Mouse (Mus musculus): ENCODE data around the gene Large2. TPM values are rescaled to one million over a fixed set of nuclear protein-coding genes. Genes with fewer than 3 reads are reported as not detected.

The Large2 gene
- polyA plus RNA-seq, 1 experiment from 2014 or later = 16.6 TPM

DNA sequence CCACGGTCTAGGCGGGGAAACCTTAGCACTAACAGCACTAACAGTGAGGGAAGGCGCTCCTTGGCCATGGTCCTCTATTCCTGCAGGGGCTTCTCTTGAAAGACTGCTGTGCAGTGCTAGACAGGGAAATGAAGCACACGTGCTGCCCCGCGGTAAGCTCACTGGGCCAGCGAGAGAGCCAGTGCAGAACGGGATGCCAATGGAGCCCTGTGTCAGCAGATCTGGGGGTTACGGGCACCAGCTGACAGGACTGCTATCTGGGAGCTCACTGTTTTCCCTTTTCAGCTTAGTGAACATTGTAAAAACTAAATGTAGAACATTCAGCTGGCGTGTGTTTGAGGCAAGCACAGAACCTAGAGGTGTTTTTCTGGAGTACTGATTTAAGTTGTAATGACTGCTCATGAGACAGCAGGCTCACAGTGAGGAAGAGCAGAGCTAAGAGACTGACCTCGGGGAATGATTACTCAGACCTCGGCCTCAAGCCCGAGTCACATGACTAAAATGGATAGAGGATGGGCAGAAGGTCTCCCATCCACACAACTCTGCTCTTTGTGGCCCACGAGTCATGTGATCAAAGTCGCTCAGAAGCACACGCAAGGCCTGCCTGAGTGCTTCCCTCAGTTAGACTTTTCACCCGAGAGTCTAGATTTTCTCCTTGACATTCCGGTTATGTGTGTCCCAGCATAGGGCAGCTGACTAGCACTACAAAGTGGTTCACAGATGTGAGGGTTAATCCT is 33.8 kb upstream of the Large2 start:
- no peaks in the 10 kb centered on the region for H3K9me3 ChIP-seq (ENCODE audit: low read depth, low read length)
- no peak for TF ChIP-seq CTCF (IDR thresholded peaks at IDR 0.05; ENCODE audit: low read depth)
- peaks cover 86% of the 10 kb centered on the region for H3K36me3 ChIP-seq (ENCODE audit: insufficient read depth)
- no peak overlapping the region for H3K4me3 ChIP-seq (ENCODE audit: low read depth, low read length)
- H3K4me1 ChIP-seq (ENCODE audit: insufficient read depth) = no peaks in the 10 kb centered on the region
- no peak overlapping the region for H3K9ac ChIP-seq
- ATAC-seq (ENCODE audit: insufficient read depth) = no peak
- no peak overlapping the region for H3K4me2 ChIP-seq
- no peaks in the 10 kb centered on the region for H3K27me3 ChIP-seq (ENCODE audit: insufficient read depth, low read length)
- no peak overlapping the region for H3K27ac ChIP-seq (ENCODE audit: low read depth)
- 87% methylated on average over 18 of the region's 18 CpGs for WGBS
- DNase-seq = no peak

DNA sequence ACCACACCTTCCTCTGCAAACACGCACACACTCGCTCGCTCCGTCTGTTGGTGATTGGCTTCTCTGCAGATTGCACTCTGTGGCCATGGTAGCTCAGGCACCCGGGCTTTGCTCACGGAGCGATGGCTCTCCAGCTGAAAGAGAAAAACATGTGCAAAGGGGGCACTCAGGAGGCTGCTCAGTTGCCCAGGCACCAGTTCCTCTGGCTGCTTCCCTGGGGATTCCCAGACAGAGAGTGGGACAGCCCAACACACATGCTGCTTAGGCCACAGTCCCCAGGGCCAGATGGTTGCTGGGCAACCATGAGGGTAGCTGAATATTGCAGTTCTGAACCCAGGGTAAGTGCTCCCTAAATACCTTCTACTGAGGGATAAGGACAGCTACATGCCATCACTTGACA is 31.0 kb upstream of the Large2 start:
- TF ChIP-seq CTCF (IDR thresholded peaks at IDR 0.05; ENCODE audit: low read depth) = no peak
- 88% methylated on average over 7 of the region's 7 CpGs for WGBS
- ATAC-seq (ENCODE audit: insufficient read depth) (no peak), DNase-seq (no peak)
- no peak overlapping the region for H3K4me2 ChIP-seq
- H3K36me3 ChIP-seq (ENCODE audit: insufficient read depth) = peaks cover 58% of the 10 kb centered on the region
- H3K4me3 ChIP-seq (ENCODE audit: low read depth, low read length) = no peak overlapping the region
- H3K27ac ChIP-seq (ENCODE audit: low read depth) = no peak overlapping the region
- H3K27me3 ChIP-seq (ENCODE audit: insufficient read depth, low read length) = peaks cover 2% of the 10 kb centered on the region; the same call in 1 of the 2 replicates
- no peaks in the 10 kb centered on the region for H3K9me3 ChIP-seq (ENCODE audit: low read depth, low read length)
- H3K9ac ChIP-seq = no peak overlapping the region
- 0 out of 2 replicates have a peak, but pooled peaks cover 2% of the 10 kb centered on the region for H3K4me1 ChIP-seq (ENCODE audit: insufficient read depth)

DNA sequence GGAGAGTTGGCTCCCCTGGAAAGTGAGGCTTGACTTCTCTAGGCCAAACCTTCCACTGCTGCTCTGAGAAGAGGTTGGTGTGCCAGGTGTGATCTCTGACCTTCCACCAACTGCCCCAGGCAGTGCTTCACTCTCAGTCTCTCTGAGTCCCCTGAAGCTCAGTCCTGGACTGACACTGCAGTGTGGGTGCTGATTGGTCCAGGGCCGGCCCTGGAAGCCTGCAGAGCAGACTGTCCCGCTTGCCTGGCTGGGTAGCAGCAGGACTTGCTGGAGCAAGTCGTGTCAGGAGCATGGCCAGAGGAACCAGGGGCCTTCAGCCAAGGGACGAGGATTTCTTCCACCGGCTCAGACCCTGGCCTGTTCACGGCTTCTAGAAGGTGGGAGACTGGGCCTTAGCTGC is 30.1 kb upstream of the Large2 start:
- H3K36me3 ChIP-seq (ENCODE audit: insufficient read depth) = peaks cover 49% of the 10 kb centered on the region
- 0 out of 2 replicates have a peak, but pooled peaks cover 2% of the 10 kb centered on the region for H3K4me1 ChIP-seq (ENCODE audit: insufficient read depth)
- TF ChIP-seq CTCF (IDR thresholded peaks at IDR 0.05; ENCODE audit: low read depth) = no peak
- H3K4me3 ChIP-seq (ENCODE audit: low read depth, low read length) = no peak overlapping the region
- H3K4me2 ChIP-seq = no peak overlapping the region
- no peak overlapping the region for H3K9ac ChIP-seq
- WGBS = 81% methylated on average over 6 of the region's 6 CpGs
- DNase-seq (no peak), ATAC-seq (ENCODE audit: insufficient read depth) (no peak)
- no peaks in the 10 kb centered on the region for H3K9me3 ChIP-seq (ENCODE audit: low read depth, low read length)
- peaks cover 6% of the 10 kb centered on the region; the same call in 1 of the 2 replicates for H3K27me3 ChIP-seq (ENCODE audit: insufficient read depth, low read length)
- H3K27ac ChIP-seq (ENCODE audit: low read depth) = no peak overlapping the region

DNA sequence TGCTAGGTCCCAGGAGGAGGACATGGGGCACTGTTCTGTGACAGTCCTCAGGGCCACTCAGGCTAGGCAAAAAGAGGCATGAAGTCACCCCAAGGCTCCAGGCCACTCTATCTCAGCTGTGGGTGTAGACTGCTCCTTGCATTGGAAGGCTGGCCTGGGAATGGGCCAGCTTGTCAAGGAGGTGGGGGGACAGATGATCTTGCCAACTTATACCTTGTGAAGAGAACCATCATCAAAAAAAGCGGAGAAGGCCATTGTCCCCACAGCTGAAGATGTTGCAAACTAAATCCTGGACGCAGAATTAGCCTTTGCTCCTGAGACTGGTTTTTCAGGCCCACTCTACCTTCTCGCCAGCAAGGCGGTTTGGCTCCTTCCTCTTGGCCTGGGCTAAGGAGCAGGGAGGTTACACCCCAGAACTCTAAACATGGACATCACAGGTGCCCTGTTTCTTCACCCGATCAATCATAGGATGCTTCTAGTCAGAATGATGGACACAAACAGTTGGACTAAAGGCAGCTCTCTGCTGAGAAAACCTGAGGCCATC is 29.2 kb upstream of the Large2 start:
- WGBS = 88% methylated on average over 5 of the region's 5 CpGs
- Histone ChIP-seq H3K9ac (no peak overlapping the region), H3K4me1 (ENCODE audit: insufficient read depth) (0 out of 2 replicates have a peak, but pooled peaks cover 2% of the 10 kb centered on the region), H3K9me3 (ENCODE audit: low read depth, low read length) (no peaks in the 10 kb centered on the region), H3K27ac (ENCODE audit: low read depth) (no peak overlapping the region), H3K36me3 (ENCODE audit: insufficient read depth) (peaks cover 40% of the 10 kb centered on the region), H3K27me3 (ENCODE audit: insufficient read depth, low read length) (peaks cover 6% of the 10 kb centered on the region; the same call in 1 of the 2 replicates), H3K4me3 (ENCODE audit: low read depth, low read length) (no peak overlapping the region), H3K4me2 (no peak overlapping the region)
- DNase-seq = no peak
- TF ChIP-seq CTCF (IDR thresholded peaks at IDR 0.05; ENCODE audit: low read depth) = no peak
- ATAC-seq (ENCODE audit: insufficient read depth) = no peak

DNA sequence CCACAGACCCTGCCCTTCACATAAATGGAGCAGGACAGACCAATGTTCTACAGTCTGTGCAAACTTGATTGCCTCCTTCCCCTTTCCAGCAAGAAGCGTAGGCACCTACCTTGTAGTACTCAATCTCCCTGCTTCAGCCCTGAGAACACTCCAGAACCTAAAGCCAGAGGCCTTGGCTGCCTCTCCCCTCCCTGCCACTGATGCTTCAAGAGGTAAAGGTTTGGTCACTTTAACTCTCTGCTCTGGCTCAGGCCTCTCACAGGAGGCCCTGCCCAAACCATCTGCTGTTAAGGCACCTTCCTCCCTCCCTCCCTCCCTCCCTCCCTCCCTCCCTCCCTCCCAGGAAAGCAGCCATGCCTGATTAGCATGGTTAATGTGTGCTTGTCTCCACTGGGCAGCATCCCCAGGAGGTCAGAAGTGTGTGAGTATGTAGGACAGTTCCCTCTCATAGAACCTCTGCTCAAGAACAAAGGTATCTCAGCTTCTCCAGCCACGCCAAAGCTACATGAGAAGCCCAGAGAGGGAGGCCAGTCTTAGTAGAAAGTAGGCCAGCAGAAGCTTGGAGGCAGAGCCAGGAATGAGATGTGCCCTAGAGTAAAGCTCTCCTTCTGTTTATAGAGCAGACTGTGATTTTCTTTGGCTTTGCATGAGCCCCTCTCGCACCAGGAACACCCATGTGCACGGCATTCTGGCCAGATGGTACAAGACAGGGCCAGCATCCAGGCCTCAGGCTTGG is 28.1 kb upstream of the Large2 start:
- 68% methylated on average over 4 of the region's 4 CpGs for WGBS
- H3K9me3 ChIP-seq (ENCODE audit: low read depth, low read length) = no peaks in the 10 kb centered on the region
- peaks cover 29% of the 10 kb centered on the region for H3K36me3 ChIP-seq (ENCODE audit: insufficient read depth)
- no peak overlapping the region for H3K4me3 ChIP-seq (ENCODE audit: low read depth, low read length)
- ATAC-seq (ENCODE audit: insufficient read depth) (no peak), DNase-seq (no peak)
- no peak overlapping the region for H3K9ac ChIP-seq
- peaks cover 6% of the 10 kb centered on the region; the same call in 1 of the 2 replicates for H3K27me3 ChIP-seq (ENCODE audit: insufficient read depth, low read length)
- TF ChIP-seq CTCF (IDR thresholded peaks at IDR 0.05; ENCODE audit: low read depth) = no peak
- H3K4me2 ChIP-seq = no peak overlapping the region
- H3K4me1 ChIP-seq (ENCODE audit: insufficient read depth) = 0 out of 2 replicates have a peak, but pooled peaks cover 2% of the 10 kb centered on the region
- H3K27ac ChIP-seq (ENCODE audit: low read depth) = no peak overlapping the region

DNA sequence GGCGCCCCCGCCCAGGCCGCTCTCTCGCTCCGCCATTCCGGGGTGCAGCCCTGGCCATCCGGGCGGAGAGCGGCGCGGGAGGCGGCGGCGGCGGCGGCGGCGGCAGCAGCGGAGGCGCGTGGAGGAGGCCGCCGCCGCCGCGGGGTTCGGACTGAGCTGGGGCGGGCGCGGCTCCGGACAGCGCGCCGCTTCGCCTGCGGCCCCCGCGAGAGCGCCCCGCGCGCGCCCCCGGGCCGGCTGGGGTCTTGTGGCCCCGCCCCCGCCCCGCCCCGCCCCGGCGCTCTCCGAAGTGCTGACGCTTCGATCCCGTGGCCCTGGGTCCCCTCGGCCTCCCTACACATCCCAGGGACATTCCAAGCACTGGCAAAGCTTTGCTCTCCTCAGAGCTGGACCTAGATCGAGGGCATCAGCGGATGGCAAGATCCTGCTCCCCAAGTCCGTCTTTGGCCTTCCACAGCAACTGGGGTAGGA is 26.5 kb upstream of the Large2 start, which contains the start of gene Mapk8ip1:
Gene Mapk8ip1, minus strand, starts transcription at position 173 of the 471 bp plus-strand sequence.
- peaks cover 17% of the 10 kb centered on the region for H3K36me3 ChIP-seq (ENCODE audit: insufficient read depth)
- H3K27ac ChIP-seq (ENCODE audit: low read depth) = no peak within 1 kb of the TSS
- TF ChIP-seq CTCF (IDR thresholded peaks at IDR 0.05; ENCODE audit: low read depth) = no peak
- DNase-seq (peak; percentile 76), ATAC-seq (ENCODE audit: insufficient read depth) (peak; percentile 76)
- peaks cover 6% of the 10 kb centered on the region; the same call in 1 of the 2 replicates for H3K27me3 ChIP-seq (ENCODE audit: insufficient read depth, low read length)
- 3% methylated on average over 37 of the region's 59 CpGs for WGBS
- peak within 1 kb of the TSS; percentile 62 for H3K9ac ChIP-seq
- no peaks in the 10 kb centered on the region for H3K9me3 ChIP-seq (ENCODE audit: low read depth, low read length)
- peak within 1 kb of the TSS; percentile 92 for H3K4me2 ChIP-seq
- H3K4me1 ChIP-seq (ENCODE audit: insufficient read depth) = 0 out of 2 replicates have a peak, but pooled peaks cover 2% of the 10 kb centered on the region
- peak within 1 kb of the TSS; percentile 57 for H3K4me3 ChIP-seq (ENCODE audit: low read depth, low read length)

All from lung, embryonic 14.5 days (tissue).